Mouse (Mus musculus): ENCODE data around the gene Srbd1. TPM values are rescaled to one million over a fixed set of nuclear protein-coding genes. Genes with fewer than 3 reads are reported as not detected.
A peak's percentile ranks its signal among the peaks of the same experiment; 100 is the strongest.

Srbd1 gene
- polyA plus RNA-seq, 1 experiment from 2014 or later: 25.4 TPM

GRCm38 (mm10) chr17:86128198-86128597, 16.8 kb downstream of the Srbd1 start:
- H3K27me3 ChIP-seq (ENCODE audit: poor library complexity, severe bottlenecking): no peaks in the 10 kb centered on the region
- peaks cover 93% of the 10 kb centered on the region for H3K36me3 ChIP-seq (replicated peaks)
- 97% methylated on average over 5 of the region's 5 CpGs for WGBS
- no peak overlapping the region for H3K4me3 ChIP-seq
- no peak for DNase-seq (ENCODE audit: extremely low spot score, low spot score)
- no peaks in the 10 kb centered on the region for H3K9me3 ChIP-seq
- no peak overlapping the region for H3K27ac ChIP-seq
- H3K4me1 ChIP-seq: no peaks in the 10 kb centered on the region

DNA sequence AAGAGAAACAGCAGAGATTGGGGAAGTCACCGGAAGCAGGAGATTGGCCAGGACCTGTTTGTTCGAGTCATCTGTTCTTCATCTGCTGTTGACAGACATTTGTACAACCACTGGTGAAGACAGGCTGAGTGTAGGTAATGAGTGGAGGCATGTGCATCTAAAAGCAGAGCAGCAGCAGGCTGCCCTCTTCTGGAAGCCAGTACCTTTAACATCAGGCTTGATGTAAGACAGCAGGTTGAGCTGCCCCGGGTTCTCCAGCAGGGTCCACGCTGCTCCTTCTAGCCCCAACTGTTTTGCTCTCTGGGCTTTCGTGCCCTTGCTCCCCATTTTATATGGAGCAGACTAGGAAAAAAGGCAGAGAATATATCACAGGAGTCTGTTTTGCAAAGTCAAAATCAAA, 19.1 kb downstream of the Srbd1 start:
- Histone ChIP-seq H3K9me3 (no peaks in the 10 kb centered on the region), H3K4me1 (no peaks in the 10 kb centered on the region), H3K27ac (no peak overlapping the region), H3K27me3 (ENCODE audit: poor library complexity, severe bottlenecking) (no peaks in the 10 kb centered on the region), H3K4me3 (no peak overlapping the region), H3K36me3 (replicated peaks) (peaks cover 93% of the 10 kb centered on the region)
- WGBS: 83% methylated on average over 5 of the region's 5 CpGs
- DNase-seq (ENCODE audit: extremely low spot score, low spot score): peak; percentile 16

- no peaks in the 10 kb centered on the region for H3K4me1 ChIP-seq
- H3K27ac ChIP-seq: no peak overlapping the region
- H3K4me3 ChIP-seq: no peak overlapping the region
- 94% methylated on average over 3 of the region's 3 CpGs for WGBS
- H3K36me3 ChIP-seq (replicated peaks): peaks cover 83% of the 10 kb centered on the region
- H3K27me3 ChIP-seq (ENCODE audit: poor library complexity, severe bottlenecking): no peaks in the 10 kb centered on the region
- DNase-seq (ENCODE audit: extremely low spot score, low spot score): no peak
- H3K9me3 ChIP-seq: no peaks in the 10 kb centered on the region
These were observed 21.8 kb downstream of the Srbd1 start for GRCm38 (mm10) chr17:86123146-86123545.

GRCm38 (mm10) chr17:86096875-86097274, 48.1 kb downstream of the Srbd1 start:
- H3K27me3 ChIP-seq (ENCODE audit: poor library complexity, severe bottlenecking): no peaks in the 10 kb centered on the region
- H3K27ac ChIP-seq: no peak overlapping the region
- H3K36me3 ChIP-seq (replicated peaks): peaks cover 48% of the 10 kb centered on the region
- H3K9me3 ChIP-seq: no peaks in the 10 kb centered on the region
- peaks cover 4% of the 10 kb centered on the region; the same call in 1 of the 2 replicates for H3K4me1 ChIP-seq
- no peak for DNase-seq (ENCODE audit: extremely low spot score, low spot score)
- WGBS: 91% methylated on average over 2 of the region's 2 CpGs
- H3K4me3 ChIP-seq: no peak overlapping the region

DNA sequence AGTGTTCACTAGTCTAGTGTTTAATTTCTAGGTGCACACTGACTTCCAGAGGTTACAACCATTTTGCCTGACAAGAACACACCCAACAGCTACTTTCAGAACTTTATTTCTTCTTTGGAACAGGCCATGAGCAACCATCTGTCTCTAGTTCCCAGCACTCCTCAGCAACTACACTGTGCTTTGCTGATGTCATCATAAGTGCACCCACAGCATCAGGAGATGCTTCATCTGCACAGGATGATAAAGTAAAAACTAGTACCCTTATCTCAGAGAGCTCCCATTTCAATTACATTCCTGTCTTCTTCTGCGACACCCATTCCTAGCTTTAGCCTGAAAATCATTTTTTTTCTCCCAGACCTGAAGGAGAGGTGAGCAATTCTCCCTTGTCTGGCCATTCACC, 51.9 kb downstream of the Srbd1 start:
- WGBS: 94% methylated on average over 1 of the region's 1 CpGs
- DNase-seq (ENCODE audit: extremely low spot score, low spot score): no peak
- no peaks in the 10 kb centered on the region for H3K9me3 ChIP-seq
- H3K36me3 ChIP-seq (replicated peaks): peaks cover 28% of the 10 kb centered on the region
- no peaks in the 10 kb centered on the region for H3K27me3 ChIP-seq (ENCODE audit: poor library complexity, severe bottlenecking)
- peaks cover 30% of the 10 kb centered on the region for H3K4me1 ChIP-seq
- H3K4me3 ChIP-seq: no peak overlapping the region
- H3K27ac ChIP-seq: no peak overlapping the region

DNA sequence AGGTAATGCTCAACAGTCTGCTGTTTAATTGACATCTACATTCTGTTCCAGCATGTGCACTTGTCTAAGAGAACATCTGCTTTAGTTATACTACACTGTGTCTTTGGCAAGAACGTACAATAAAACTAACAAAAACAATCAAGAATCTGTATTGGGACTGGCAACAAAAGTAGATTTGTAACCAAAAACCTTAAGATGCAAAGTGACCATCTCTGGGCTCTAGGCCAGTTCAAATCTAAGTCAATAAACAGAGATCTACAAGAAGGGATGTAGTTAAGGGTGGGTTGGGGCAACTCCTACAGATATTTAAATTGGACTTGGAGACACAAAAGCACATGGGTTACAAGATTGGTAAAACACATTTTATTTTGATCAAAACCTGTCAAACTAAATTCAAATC, 53.3 kb downstream of the Srbd1 start:
- Histone ChIP-seq H3K27me3 (ENCODE audit: poor library complexity, severe bottlenecking) (no peaks in the 10 kb centered on the region), H3K36me3 (replicated peaks) (peaks cover 16% of the 10 kb centered on the region), H3K4me3 (no peak overlapping the region), H3K27ac (no peak overlapping the region), H3K4me1 (peaks cover 30% of the 10 kb centered on the region), H3K9me3 (no peaks in the 10 kb centered on the region)
- WGBS: 92% methylated on average over 1 of the region's 1 CpGs
- DNase-seq (ENCODE audit: extremely low spot score, low spot score): no peak

GRCm38 (mm10) chr17:86089893-86090588, 54.9 kb downstream of the Srbd1 start:
- DNase-seq (ENCODE audit: extremely low spot score, low spot score): no peak
- WGBS: 46% methylated on average over 9 of the region's 9 CpGs
- H3K27ac ChIP-seq: peak overlapping the region; percentile 69

GRCm38 (mm10) chr17:86087922-86088321, 57.1 kb downstream of the Srbd1 start:
- DNase-seq (ENCODE audit: extremely low spot score, low spot score): no peak
- Histone ChIP-seq H3K27ac (no peak overlapping the region), H3K4me3 (no peak overlapping the region), H3K4me1 (peaks cover 47% of the 10 kb centered on the region), H3K27me3 (ENCODE audit: poor library complexity, severe bottlenecking) (no peaks in the 10 kb centered on the region), H3K9me3 (no peaks in the 10 kb centered on the region), H3K36me3 (replicated peaks) (peaks cover 5% of the 10 kb centered on the region; the same call in 1 of the 2 replicates)
- 95% methylated on average over 9 of the region's 9 CpGs for WGBS

More at GRCm38 (mm10) chr17:86089893-86090588, 54.9 kb downstream of the Srbd1 start:
- H3K4me1 ChIP-seq: peaks cover 34% of the 10 kb centered on the region
- H3K9me3 ChIP-seq: no peaks in the 10 kb centered on the region
- no peaks in the 10 kb centered on the region for H3K27me3 ChIP-seq (ENCODE audit: poor library complexity, severe bottlenecking)
- no peak overlapping the region; the same call in 1 of the 2 replicates for H3K4me3 ChIP-seq
- H3K36me3 ChIP-seq (replicated peaks): peaks cover 10% of the 10 kb centered on the region

DNA sequence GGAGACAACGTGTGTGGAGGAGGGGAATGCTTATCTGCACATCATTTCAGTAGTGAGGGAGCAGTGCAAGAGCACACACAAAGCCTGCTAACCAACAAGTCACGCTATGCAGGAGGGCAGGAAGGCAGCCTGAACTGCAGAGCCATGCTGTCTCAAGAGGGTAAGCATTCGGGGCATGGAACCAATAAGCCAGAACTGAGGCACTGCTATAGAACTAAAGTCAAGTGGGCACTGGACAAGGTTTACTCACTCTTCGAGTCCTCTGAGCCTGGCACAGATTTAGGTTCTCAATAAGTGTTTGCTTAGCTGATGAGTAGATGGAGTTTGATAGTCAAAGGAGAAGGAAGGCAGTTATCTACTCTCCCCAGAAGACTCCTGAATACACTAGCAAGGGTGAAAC, 58.8 kb downstream of the Srbd1 start:
- H3K4me1 ChIP-seq: peaks cover 48% of the 10 kb centered on the region
- H3K27me3 ChIP-seq (ENCODE audit: poor library complexity, severe bottlenecking): no peaks in the 10 kb centered on the region
- H3K9me3 ChIP-seq: no peaks in the 10 kb centered on the region
- WGBS: 87% methylated on average over 4 of the region's 4 CpGs
- peaks cover 5% of the 10 kb centered on the region; the same call in 1 of the 2 replicates for H3K36me3 ChIP-seq (replicated peaks)
- H3K27ac ChIP-seq: no peak overlapping the region
- DNase-seq (ENCODE audit: extremely low spot score, low spot score): no peak
- no peak overlapping the region for H3K4me3 ChIP-seq

DNA sequence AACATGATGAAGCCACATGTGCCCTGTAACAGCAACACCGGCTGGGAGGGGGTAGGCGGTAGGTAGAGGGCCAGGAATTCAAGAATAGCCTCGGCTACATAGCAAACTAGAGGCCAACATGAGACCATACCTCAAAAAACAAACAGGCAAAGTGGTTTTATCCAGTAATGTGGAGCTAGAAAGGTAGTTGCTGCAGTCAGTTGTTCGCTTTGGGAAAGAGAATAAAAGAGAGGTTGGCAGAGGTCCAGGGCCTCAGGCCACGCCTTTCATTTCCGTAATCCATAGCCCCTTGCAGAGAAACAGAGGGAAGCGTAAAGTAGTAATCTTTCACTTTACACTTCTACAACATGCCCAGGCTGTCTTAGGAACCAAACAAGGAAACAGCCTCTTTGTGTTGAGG, 61.8 kb downstream of the Srbd1 start:
- peaks cover 30% of the 10 kb centered on the region for H3K4me1 ChIP-seq
- H3K4me3 ChIP-seq: no peak overlapping the region
- no peak overlapping the region; the same call in 1 of the 2 replicates for H3K27ac ChIP-seq
- H3K27me3 ChIP-seq (ENCODE audit: poor library complexity, severe bottlenecking): no peaks in the 10 kb centered on the region
- 83% methylated on average over 7 of the region's 7 CpGs for WGBS
- no peaks in the 10 kb centered on the region for H3K9me3 ChIP-seq
- DNase-seq (ENCODE audit: extremely low spot score, low spot score): no peak
- H3K36me3 ChIP-seq (replicated peaks): peaks cover 11% of the 10 kb centered on the region; the same call in 1 of the 2 replicates

DNA sequence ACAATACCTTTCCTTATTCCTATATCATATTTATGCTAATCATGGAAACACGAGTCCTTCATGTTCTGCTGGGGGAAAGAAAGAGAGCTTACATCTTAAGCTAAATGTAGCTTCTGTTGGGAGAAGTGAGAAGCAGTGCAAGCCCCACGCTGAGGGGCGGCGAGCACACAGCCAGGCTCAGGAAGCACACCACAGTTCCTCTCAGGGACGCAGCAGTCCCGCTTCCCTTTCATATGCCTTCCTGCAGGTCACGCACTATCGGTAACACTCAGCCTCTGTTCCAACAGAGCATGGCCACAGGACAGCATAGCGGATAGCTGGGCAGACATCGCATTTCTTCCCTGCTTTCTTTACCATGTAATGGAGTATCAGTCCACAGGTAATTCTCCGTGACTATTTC, 66.9 kb downstream of the Srbd1 start:
- Histone ChIP-seq H3K27me3 (ENCODE audit: poor library complexity, severe bottlenecking) (no peaks in the 10 kb centered on the region), H3K4me1 (peaks cover 35% of the 10 kb centered on the region), H3K27ac (no peak overlapping the region), H3K36me3 (replicated peaks) (peaks cover 6% of the 10 kb centered on the region; the same call in 1 of the 2 replicates), H3K4me3 (no peak overlapping the region), H3K9me3 (no peaks in the 10 kb centered on the region)
- 85% methylated on average over 11 of the region's 11 CpGs for WGBS
- DNase-seq (ENCODE audit: extremely low spot score, low spot score): no peak

DNA sequence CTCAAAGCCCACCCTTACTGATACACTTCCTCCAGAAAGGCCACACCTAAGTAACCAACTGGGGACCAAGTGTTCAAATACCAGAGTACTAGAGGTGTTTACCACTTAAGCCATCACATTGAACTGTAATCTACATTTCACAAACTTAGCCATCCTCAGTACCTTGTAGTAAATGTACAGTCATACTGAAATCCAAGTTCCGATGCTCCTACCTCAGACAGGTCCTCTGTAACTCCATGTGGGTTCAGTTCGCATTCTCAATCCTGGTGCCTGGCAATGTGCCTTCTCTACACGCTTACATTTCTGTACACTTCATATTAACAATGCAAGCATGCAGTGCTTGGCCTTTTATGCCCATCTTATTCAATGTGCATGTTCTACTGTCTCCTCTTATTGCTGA, 77.5 kb downstream of the Srbd1 start:
- DNase-seq (ENCODE audit: extremely low spot score, low spot score): no peak
- Histone ChIP-seq H3K27ac (no peak overlapping the region), H3K4me3 (no peak overlapping the region), H3K9me3 (no peaks in the 10 kb centered on the region), H3K4me1 (peaks cover 6% of the 10 kb centered on the region), H3K36me3 (replicated peaks) (no peaks in the 10 kb centered on the region), H3K27me3 (ENCODE audit: poor library complexity, severe bottlenecking) (no peaks in the 10 kb centered on the region)
- 96% methylated on average over 3 of the region's 3 CpGs for WGBS

GRCm38 (mm10) chr17:86065833-86066232, 79.1 kb downstream of the Srbd1 start:
- H3K4me3 ChIP-seq: no peak overlapping the region
- H3K36me3 ChIP-seq (replicated peaks): no peaks in the 10 kb centered on the region
- no peaks in the 10 kb centered on the region for H3K9me3 ChIP-seq
- WGBS: 89% methylated on average over 7 of the region's 7 CpGs
- no peaks in the 10 kb centered on the region for H3K27me3 ChIP-seq (ENCODE audit: poor library complexity, severe bottlenecking)
- DNase-seq (ENCODE audit: extremely low spot score, low spot score): no peak
- H3K4me1 ChIP-seq: peaks cover 6% of the 10 kb centered on the region
- H3K27ac ChIP-seq: no peak overlapping the region
